Mouse (Mus musculus): ENCODE measurements around the gene Cpxm1. TPM values are rescaled to one million over a fixed set of nuclear protein-coding genes. Genes with fewer than 3 reads are reported as not detected.
"Not testable (repeated sequence)": the region's sequence is repeated elsewhere in the genome, so short reads cannot be mapped to it uniquely, and the experiment has no call there.

The Cpxm1 gene
- polyA plus RNA-seq, 1 experiment from 2014 or later = 29.0 TPM

- H3K4me3 ChIP-seq = no peak overlapping the region
- peaks cover 18% of the 10 kb centered on the region for H3K27me3 ChIP-seq
- no peak overlapping the region for H3K27ac ChIP-seq
- WGBS = 97% methylated on average over 11 of the region's 11 CpGs
- ATAC-seq (ENCODE audit: low FRiP score) = no peak
- no peaks in the 10 kb centered on the region for H3K9me3 ChIP-seq
- peaks cover 24% of the 10 kb centered on the region for H3K36me3 ChIP-seq
- no peak overlapping the region for H3K9ac ChIP-seq
- H3K4me1 ChIP-seq (replicated peaks) = peaks cover 20% of the 10 kb centered on the region
- no peak overlapping the region for H3K4me2 ChIP-seq
Observed at GRCm38 (mm10) chr2:130395696-130396095, 1.7 kb downstream of the Cpxm1 start.

- 84% methylated on average over 3 of the region's 3 CpGs for WGBS
- Histone ChIP-seq H3K36me3 (peaks cover 28% of the 10 kb centered on the region), H3K4me3 (no peak overlapping the region), H3K9me3 (no peaks in the 10 kb centered on the region), H3K27ac (no peak overlapping the region), H3K4me2 (no peak overlapping the region), H3K4me1 (replicated peaks) (peaks cover 16% of the 10 kb centered on the region), H3K27me3 (peaks cover 4% of the 10 kb centered on the region), H3K9ac (no peak overlapping the region)
- ATAC-seq (ENCODE audit: low FRiP score) = no peak
Observed at GRCm38 (mm10) chr2:130392836-130393235, 4.5 kb downstream of the Cpxm1 start.

GRCm38 (mm10) chr2:130390993-130391625 lies 6.3 kb downstream of the Cpxm1 start:
- H3K9me3 ChIP-seq = no peaks in the 10 kb centered on the region
- no peak overlapping the region for H3K4me3 ChIP-seq
- no peak overlapping the region for H3K4me2 ChIP-seq
- no peak overlapping the region for H3K9ac ChIP-seq
- no peak overlapping the region for H3K27ac ChIP-seq
- ATAC-seq (ENCODE audit: low FRiP score) = no peak
- peaks cover 28% of the 10 kb centered on the region for H3K36me3 ChIP-seq
- 84% methylated on average over 11 of the region's 11 CpGs for WGBS
- H3K4me1 ChIP-seq (replicated peaks) = no peaks in the 10 kb centered on the region
- peaks cover 4% of the 10 kb centered on the region; the same call in 1 of the 2 replicates for H3K27me3 ChIP-seq

- Histone ChIP-seq H3K4me2 (no peak overlapping the region), H3K9me3 (no peaks in the 10 kb centered on the region)
- WGBS = 76% methylated on average over 2 of the region's 2 CpGs
Observed at GRCm38 (mm10) chr2:130388796-130389195, 8.6 kb downstream of the Cpxm1 start.

GRCm38 (mm10) chr2:130386212-130386611 lies 11.2 kb downstream of the Cpxm1 start:
- Histone ChIP-seq H3K36me3 (peaks cover 8% of the 10 kb centered on the region), H3K27me3 (peaks cover 7% of the 10 kb centered on the region), H3K27ac (no peak overlapping the region), H3K4me1 (replicated peaks) (no peaks in the 10 kb centered on the region), H3K9me3 (no peaks in the 10 kb centered on the region), H3K4me3 (no peak overlapping the region), H3K9ac (no peak overlapping the region), H3K4me2 (no peak overlapping the region)
- 77% methylated on average over 1 of the region's 1 CpGs for WGBS
- no peak for ATAC-seq (ENCODE audit: low FRiP score)

More at GRCm38 (mm10) chr2:130388796-130389195, 8.6 kb downstream of the Cpxm1 start:
- no peak overlapping the region for H3K27ac ChIP-seq
- H3K4me3 ChIP-seq = no peak overlapping the region
- no peak for ATAC-seq (ENCODE audit: low FRiP score)
- peaks cover 21% of the 10 kb centered on the region for H3K36me3 ChIP-seq
- no peak overlapping the region for H3K9ac ChIP-seq
- H3K4me1 ChIP-seq (replicated peaks) = no peaks in the 10 kb centered on the region
- peaks cover 7% of the 10 kb centered on the region for H3K27me3 ChIP-seq

- H3K4me1 ChIP-seq (replicated peaks) = no peaks in the 10 kb centered on the region
- 72% methylated on average over 6 of the region's 6 CpGs for WGBS
- no peak overlapping the region for H3K4me3 ChIP-seq
- ATAC-seq (ENCODE audit: low FRiP score) = no peak
- H3K27me3 ChIP-seq = peaks cover 10% of the 10 kb centered on the region
- no peak overlapping the region for H3K4me2 ChIP-seq
- H3K9ac ChIP-seq = no peak overlapping the region
- H3K27ac ChIP-seq = no peak overlapping the region
- H3K36me3 ChIP-seq = no peaks in the 10 kb centered on the region
- no peaks in the 10 kb centered on the region for H3K9me3 ChIP-seq
Observed at GRCm38 (mm10) chr2:130383895-130384294, 13.5 kb downstream of the Cpxm1 start.

GRCm38 (mm10) chr2:130383205-130383604 lies 14.2 kb downstream of the Cpxm1 start:
- 55% methylated on average over 3 of the region's 3 CpGs for WGBS
- H3K9ac ChIP-seq = no peak overlapping the region
- H3K9me3 ChIP-seq = no peaks in the 10 kb centered on the region
- no peak for ATAC-seq (ENCODE audit: low FRiP score)
- H3K4me1 ChIP-seq (replicated peaks) = no peaks in the 10 kb centered on the region
- no peak overlapping the region for H3K4me2 ChIP-seq
- H3K36me3 ChIP-seq = no peaks in the 10 kb centered on the region
- H3K4me3 ChIP-seq = no peak overlapping the region
- H3K27me3 ChIP-seq = peaks cover 10% of the 10 kb centered on the region
- H3K27ac ChIP-seq = no peak overlapping the region

GRCm38 (mm10) chr2:130374951-130375350 lies 22.4 kb downstream of the Cpxm1 start:
- ATAC-seq (ENCODE audit: low FRiP score) = no peak
- no peak overlapping the region for H3K9ac ChIP-seq
- WGBS = 85% methylated on average over 4 of the region's 4 CpGs
- H3K36me3 ChIP-seq = no peaks in the 10 kb centered on the region
- H3K27me3 ChIP-seq = peaks cover 15% of the 10 kb centered on the region; the same call in 1 of the 2 replicates
- H3K4me2 ChIP-seq = no peak overlapping the region
- no peak overlapping the region for H3K27ac ChIP-seq
- no peaks in the 10 kb centered on the region for H3K9me3 ChIP-seq
- H3K4me3 ChIP-seq = no peak overlapping the region
- no peaks in the 10 kb centered on the region for H3K4me1 ChIP-seq (replicated peaks)

- not testable (repeated sequence) for H3K36me3 ChIP-seq; H3K4me2 ChIP-seq; H3K4me3 ChIP-seq; H3K9me3 ChIP-seq; ATAC-seq (ENCODE audit: low FRiP score); H3K4me1 ChIP-seq (replicated peaks); H3K27ac ChIP-seq; H3K9ac ChIP-seq
- H3K27me3 ChIP-seq = peaks cover 13% of the 10 kb centered on the region; the same call in 1 of the 2 replicates
- 67% methylated on average over 1 of the region's 1 CpGs for WGBS
Observed at GRCm38 (mm10) chr2:130373026-130373425, 24.3 kb downstream of the Cpxm1 start.

GRCm38 (mm10) chr2:130367386-130367785 lies 30.0 kb downstream of the Cpxm1 start:
- 74% methylated on average over 4 of the region's 4 CpGs for WGBS
- H3K4me2 ChIP-seq = no peak overlapping the region
- no peak overlapping the region for H3K27ac ChIP-seq
- no peak for ATAC-seq (ENCODE audit: low FRiP score)
- no peak overlapping the region for H3K9ac ChIP-seq
- H3K36me3 ChIP-seq = no peaks in the 10 kb centered on the region
- peaks cover 13% of the 10 kb centered on the region for H3K4me1 ChIP-seq (replicated peaks)
- no peaks in the 10 kb centered on the region for H3K9me3 ChIP-seq
- no peak overlapping the region for H3K4me3 ChIP-seq
- peaks cover 43% of the 10 kb centered on the region for H3K27me3 ChIP-seq

- 0 out of 2 replicates have a peak, but pooled peaks have one; percentile 33 for ATAC-seq (ENCODE audit: low FRiP score)
- H3K27ac ChIP-seq = no peak overlapping the region
- no peaks in the 10 kb centered on the region for H3K36me3 ChIP-seq
- WGBS = 9% methylated on average over 30 of the region's 30 CpGs
- H3K9me3 ChIP-seq = no peaks in the 10 kb centered on the region
- H3K4me1 ChIP-seq (replicated peaks) = peaks cover 20% of the 10 kb centered on the region
- H3K4me2 ChIP-seq = peak overlapping the region; percentile 56
- H3K9ac ChIP-seq = peak overlapping the region; percentile 64
- H3K4me3 ChIP-seq = peak overlapping the region; percentile 35
- H3K27me3 ChIP-seq = peaks cover 62% of the 10 kb centered on the region
Observed at GRCm38 (mm10) chr2:130365211-130366094, 31.9 kb downstream of the Cpxm1 start.

GRCm38 (mm10) chr2:130362511-130363026 lies 34.8 kb downstream of the Cpxm1 start:
- Histone ChIP-seq H3K4me3 (no peak overlapping the region), H3K27me3 (peaks cover 83% of the 10 kb centered on the region), H3K27ac (no peak overlapping the region), H3K9ac (no peak overlapping the region), H3K9me3 (no peaks in the 10 kb centered on the region), H3K4me1 (replicated peaks) (peaks cover 30% of the 10 kb centered on the region), H3K4me2 (no peak overlapping the region), H3K36me3 (0 out of 2 replicates have a peak, but pooled peaks cover 3% of the 10 kb centered on the region)
- WGBS = 2% methylated on average over 14 of the region's 14 CpGs
- ATAC-seq (ENCODE audit: low FRiP score) = no peak
